Mouse (Mus musculus): ENCODE measurements around the gene Tpt1. TPM values are rescaled to one million over a fixed set of nuclear protein-coding genes. Genes with fewer than 3 reads are reported as not detected.

Gene Tpt1
- polyA plus RNA-seq, 2 experiments, result 702 to 1,453 TPM

DNA sequence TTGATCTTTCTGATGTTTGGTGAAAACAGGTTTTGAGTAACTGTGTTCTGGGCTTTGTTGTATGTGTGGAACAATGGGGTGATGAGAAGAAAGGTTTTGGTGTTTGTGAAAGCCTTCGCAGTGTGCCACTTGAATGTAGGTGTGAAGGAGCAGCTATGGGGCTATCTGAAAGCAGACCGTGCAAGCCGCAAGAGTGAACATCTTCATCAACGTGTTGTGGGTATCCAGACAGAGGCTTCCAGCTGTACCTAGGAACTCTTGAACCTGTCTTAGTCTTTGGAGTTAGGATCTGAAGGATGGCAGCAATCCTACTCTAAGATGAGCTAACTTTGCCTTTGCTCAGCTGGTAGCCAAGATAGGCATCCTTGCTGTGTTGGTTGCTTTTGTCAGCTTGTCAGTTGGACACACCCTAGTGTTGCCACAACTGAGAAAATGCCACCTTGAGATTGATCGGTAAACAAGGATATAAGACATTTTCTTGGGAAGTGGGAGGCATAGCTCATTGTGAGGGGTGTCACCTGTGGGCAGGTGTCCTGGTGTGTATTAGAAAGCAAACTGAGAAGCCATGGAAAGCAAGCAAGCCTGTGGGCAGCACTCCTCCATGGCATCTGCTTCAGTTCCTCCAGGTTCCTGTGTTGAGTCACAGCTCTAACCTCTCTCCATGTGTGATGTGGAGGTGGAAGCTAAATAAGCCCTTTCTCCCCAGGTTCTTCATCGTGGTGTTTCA, 5.1 kb downstream of the Tpt1 start:
- DNase-seq (ENCODE audit: low read depth in 3 of 3, low spot score in 3 of 3) (no peak), ATAC-seq (ENCODE audit: insufficient read depth) (no peak)
- Histone ChIP-seq H3K27me3 (ENCODE audit: control insufficient read depth, insufficient read depth, low read length) (no peaks in the 10 kb centered on the region), H3K9me3 (ENCODE audit: control insufficient read depth, low read length) (no peaks in the 10 kb centered on the region), H3K9ac (replicated peaks) (no peak overlapping the region), H3K27ac (no peak overlapping the region), H3K4me3 (ENCODE audit: insufficient read depth in 1 of 2, low read depth in 2 of 2, low read length in 2 of 2) (no peak overlapping the region), H3K4me2 (ENCODE audit: low read depth) (no peak overlapping the region), H3K36me3 (replicated peaks; ENCODE audit: control insufficient read depth, insufficient read depth, low read depth) (peaks cover 48% of the 10 kb centered on the region), H3K4me1 (replicated peaks; ENCODE audit: control insufficient read depth in 2 of 2, insufficient read depth in 2 of 2, low read length in 1 of 2) (peaks cover 3 to 4% of the 10 kb centered on the region in 2 experiments)
- TF ChIP-seq CTCF (IDR thresholded peaks at IDR 0.05; ENCODE audit: low read depth), result no peak
- no peak for TF ChIP-seq EP300 (IDR thresholded peaks at IDR 0.05; ENCODE audit: low read depth)
- WGBS (ENCODE audit: insufficient replicate concordance), result 78% methylated on average over 6 of the region's 6 CpGs

DNA sequence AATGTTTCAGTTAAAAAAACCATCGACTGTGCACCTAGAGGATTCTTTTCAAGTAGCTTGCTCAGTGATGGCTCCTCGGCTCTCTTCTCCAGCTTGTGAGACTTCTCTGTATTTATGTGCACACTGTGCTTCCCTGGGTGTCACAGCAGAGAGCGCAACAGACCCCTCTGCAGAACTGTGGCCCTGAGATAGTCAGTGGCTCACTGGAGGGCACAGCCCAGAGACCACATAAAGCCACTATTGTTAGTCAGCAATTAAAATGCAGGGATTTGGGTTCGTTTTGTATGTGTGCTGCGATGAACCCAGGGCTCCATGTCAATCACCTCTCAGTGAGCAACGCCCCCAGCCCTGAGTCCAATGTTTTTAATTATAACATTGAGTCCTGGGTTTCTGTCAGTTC, 5.9 kb downstream of the Tpt1 start:
- H3K27ac ChIP-seq, result no peak overlapping the region
- H3K4me1 ChIP-seq (replicated peaks; ENCODE audit: control insufficient read depth in 2 of 2, insufficient read depth in 2 of 2, low read length in 1 of 2), result peaks cover 3 to 4% of the 10 kb centered on the region in 2 experiments
- H3K4me2 ChIP-seq (ENCODE audit: low read depth), result no peak overlapping the region
- peaks cover 48% of the 10 kb centered on the region for H3K36me3 ChIP-seq (replicated peaks; ENCODE audit: control insufficient read depth, insufficient read depth, low read depth)
- no peak overlapping the region for H3K9ac ChIP-seq (replicated peaks)
- no peaks in the 10 kb centered on the region for H3K9me3 ChIP-seq (ENCODE audit: control insufficient read depth, low read length)
- H3K27me3 ChIP-seq (ENCODE audit: control insufficient read depth, insufficient read depth, low read length), result no peaks in the 10 kb centered on the region
- no peak overlapping the region for H3K4me3 ChIP-seq (ENCODE audit: insufficient read depth in 1 of 2, low read depth in 2 of 2, low read length in 2 of 2)
- DNase-seq (ENCODE audit: low read depth in 3 of 3, low spot score in 3 of 3) (no peak), ATAC-seq (ENCODE audit: insufficient read depth) (no peak)
- WGBS (ENCODE audit: insufficient replicate concordance), result 71% methylated on average over 6 of the region's 6 CpGs
- no peak for TF ChIP-seq CTCF (IDR thresholded peaks at IDR 0.05; ENCODE audit: low read depth)
- no peak for TF ChIP-seq EP300 (IDR thresholded peaks at IDR 0.05; ENCODE audit: low read depth)

DNA sequence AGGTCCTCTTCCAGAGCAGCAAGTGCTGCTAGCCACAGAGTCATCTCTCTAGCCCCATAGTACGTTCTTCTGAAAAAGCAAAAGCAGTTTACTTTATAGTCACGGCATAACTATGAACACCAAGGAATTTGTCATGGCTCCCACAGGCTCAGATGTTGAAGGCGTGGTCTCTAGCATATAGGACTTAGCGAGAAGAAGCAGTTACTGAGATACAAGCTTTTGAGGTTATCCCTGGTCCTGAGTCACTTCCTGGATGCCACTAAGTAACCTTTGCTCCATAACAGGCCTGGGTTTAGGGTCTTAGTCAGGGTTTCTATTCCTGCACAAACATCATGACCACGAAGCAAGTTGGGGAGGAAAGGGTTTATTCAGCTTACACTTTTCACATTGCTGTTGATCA, 7.1 kb downstream of the Tpt1 start:
- 66% methylated on average over 5 of the region's 5 CpGs for WGBS (ENCODE audit: insufficient replicate concordance)
- ATAC-seq (ENCODE audit: insufficient read depth), result no peak
- Histone ChIP-seq H3K4me2 (ENCODE audit: low read depth) (no peak overlapping the region), H3K36me3 (replicated peaks; ENCODE audit: control insufficient read depth, insufficient read depth, low read depth) (peaks cover 40% of the 10 kb centered on the region), H3K27ac (no peak overlapping the region), H3K9me3 (ENCODE audit: control insufficient read depth, low read length) (no peaks in the 10 kb centered on the region), H3K4me1 (replicated peaks; ENCODE audit: control insufficient read depth in 2 of 2, insufficient read depth in 2 of 2, low read length in 1 of 2) (no peaks in the 10 kb centered on the region; a peak in 1 of 4 replicates), H3K4me3 (ENCODE audit: insufficient read depth in 1 of 2, low read depth in 2 of 2, low read length in 2 of 2) (no peak overlapping the region), H3K27me3 (ENCODE audit: control insufficient read depth, insufficient read depth, low read length) (no peaks in the 10 kb centered on the region), H3K9ac (replicated peaks) (no peak overlapping the region)
- no peak for DNase-seq (ENCODE audit: low read depth in 3 of 3, low spot score in 3 of 3)
- TF ChIP-seq EP300 (IDR thresholded peaks at IDR 0.05; ENCODE audit: low read depth) (no peak), CTCF (IDR thresholded peaks at IDR 0.05; ENCODE audit: low read depth) (no peak)

DNA sequence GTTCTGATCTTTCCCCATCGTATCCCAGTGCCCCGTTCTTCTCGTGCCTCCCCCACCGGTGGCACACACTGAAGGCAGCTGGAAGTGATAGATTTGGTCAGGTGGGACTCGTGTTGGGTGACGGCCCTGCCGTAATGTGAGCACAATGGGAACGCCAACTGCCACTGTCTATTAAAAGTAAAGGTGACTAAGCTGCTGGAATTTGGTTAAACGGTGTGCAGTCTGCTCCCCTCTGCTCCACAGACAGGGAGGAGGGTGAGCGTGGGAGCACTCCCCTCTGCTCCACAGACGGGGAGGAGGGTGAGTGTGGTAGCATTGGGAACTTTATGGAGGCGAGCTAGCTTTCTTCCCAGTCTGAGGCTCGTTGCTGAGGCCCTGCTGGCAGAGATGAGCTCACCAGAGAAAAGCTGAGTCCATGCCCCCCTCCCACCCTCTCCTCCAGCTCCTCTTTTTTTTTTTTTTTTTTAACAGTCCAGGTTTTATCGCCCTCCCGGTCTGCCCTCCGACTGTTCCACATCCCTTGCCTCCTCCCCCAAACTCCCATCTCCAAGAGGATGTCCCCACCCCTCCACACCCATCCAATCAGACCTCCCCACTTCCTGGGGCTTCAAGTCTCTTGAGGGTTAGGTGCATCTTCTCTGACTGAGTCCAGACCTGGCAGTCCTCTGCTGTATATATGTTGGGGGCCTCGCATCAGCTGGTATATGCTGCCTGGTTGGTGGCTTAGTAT, 10.5 kb downstream of the Tpt1 start:
- no peak for TF ChIP-seq CTCF (IDR thresholded peaks at IDR 0.05; ENCODE audit: low read depth)
- TF ChIP-seq EP300 (IDR thresholded peaks at IDR 0.05; ENCODE audit: low read depth), result no peak
- Histone ChIP-seq H3K9ac (replicated peaks) (no peak overlapping the region), H3K9me3 (ENCODE audit: control insufficient read depth, low read length) (no peaks in the 10 kb centered on the region), H3K27ac (no peak overlapping the region), H3K36me3 (replicated peaks; ENCODE audit: control insufficient read depth, insufficient read depth, low read depth) (peaks cover 6% of the 10 kb centered on the region; the same call in 1 of the 2 replicates), H3K27me3 (ENCODE audit: control insufficient read depth, insufficient read depth, low read length) (no peaks in the 10 kb centered on the region), H3K4me3 (ENCODE audit: insufficient read depth in 1 of 2, low read depth in 2 of 2, low read length in 2 of 2) (no peak overlapping the region), H3K4me1 (replicated peaks; ENCODE audit: control insufficient read depth in 2 of 2, insufficient read depth in 2 of 2, low read length in 1 of 2) (no peaks in the 10 kb centered on the region), H3K4me2 (ENCODE audit: low read depth) (no peak overlapping the region)
- 54% methylated on average over 17 of the region's 17 CpGs for WGBS (ENCODE audit: insufficient replicate concordance)
- DNase-seq (ENCODE audit: low read depth in 3 of 3, low spot score in 3 of 3), result no peak
- no peak for ATAC-seq (ENCODE audit: insufficient read depth)

DNA sequence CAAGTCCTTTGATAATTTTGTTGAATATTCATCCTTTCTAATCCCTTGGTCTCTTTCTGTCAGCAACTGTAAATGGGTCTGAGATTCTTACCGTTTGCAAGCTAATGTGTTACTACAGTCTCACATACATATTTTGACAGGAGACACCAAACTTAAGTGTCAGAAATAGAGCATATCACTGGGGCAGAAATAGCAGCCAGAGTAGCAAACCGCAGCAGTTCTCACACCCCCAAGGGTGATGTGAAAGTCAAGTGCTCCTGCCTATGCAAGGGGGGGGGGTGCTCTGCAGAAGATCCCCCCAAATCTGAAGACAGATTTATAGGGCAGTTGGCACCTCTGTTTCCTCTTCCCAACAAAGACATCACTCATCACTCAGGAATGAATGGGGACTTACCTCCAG, 13.3 kb downstream of the Tpt1 start:
- TF ChIP-seq EP300 (IDR thresholded peaks at IDR 0.05; ENCODE audit: low read depth) (no peak), CTCF (IDR thresholded peaks at IDR 0.05; ENCODE audit: low read depth) (no peak)
- H3K27ac ChIP-seq, result no peak overlapping the region
- no peaks in the 10 kb centered on the region for H3K4me1 ChIP-seq (replicated peaks; ENCODE audit: control insufficient read depth in 2 of 2, insufficient read depth in 2 of 2, low read length in 1 of 2)
- ATAC-seq (ENCODE audit: insufficient read depth) (no peak), DNase-seq (ENCODE audit: low read depth in 3 of 3, low spot score in 3 of 3) (no peak)
- H3K4me3 ChIP-seq (ENCODE audit: insufficient read depth in 1 of 2, low read depth in 2 of 2, low read length in 2 of 2), result no peak overlapping the region
- no peaks in the 10 kb centered on the region for H3K9me3 ChIP-seq (ENCODE audit: control insufficient read depth, low read length)
- no peak overlapping the region for H3K4me2 ChIP-seq (ENCODE audit: low read depth)
- no peak overlapping the region for H3K9ac ChIP-seq (replicated peaks)
- H3K27me3 ChIP-seq (ENCODE audit: control insufficient read depth, insufficient read depth, low read length), result no peaks in the 10 kb centered on the region
- H3K36me3 ChIP-seq (replicated peaks; ENCODE audit: control insufficient read depth, insufficient read depth, low read depth), result no peaks in the 10 kb centered on the region
- 52% methylated on average over 2 of the region's 2 CpGs for WGBS (ENCODE audit: insufficient replicate concordance)

Data from liver, embryonic 14.5 days (tissue).